Mouse (Mus musculus) E14TG2a.4 (cell line): ENCODE data around the gene Olfr370.

Experiments used
- H3K27me3 ChIP-seq: 2 replicates; pipeline ENCODE4 v1.6.1; 2014; ENCODE audit warnings: low read length, control low read depth; ENCODE audit not compliant: insufficient read depth
- H3K36me3 ChIP-seq: 2 replicates; pipeline ENCODE4 v1.6.1; 2014; ENCODE audit warnings: low read length, control low read depth; ENCODE audit not compliant: insufficient read depth
- H3K4me1 ChIP-seq: replicated peaks from 2 replicates; pipeline ENCODE4 v1.6.1; 2014; ENCODE audit warnings: low read depth, low read length, control low read depth
- H3K4me3 ChIP-seq: replicated peaks from 2 replicates; pipeline ENCODE4 v1.5.1; 2014; ENCODE audit warnings: mild to moderate bottlenecking, low read length
- H3K9me3 ChIP-seq: 2 replicates; pipeline ENCODE4 v1.6.1; 2014; ENCODE audit warnings: low read length, control low read depth
- CTCF ChIP-seq: conservative IDR thresholded peaks from 2 replicates; pipeline ENCODE4 v1.5.1; 2014; ENCODE audit warnings: low read length
- NANOG ChIP-seq: IDR thresholded peaks from 2 replicates; pipeline ENCODE4 v1.6.1; 2014; ENCODE audit warnings: borderline replicate concordance, low read length, mixed read lengths
- POU5F1 ChIP-seq: IDR thresholded peaks from 2 replicates; pipeline ENCODE4 v1.6.1; 2014; ENCODE audit warnings: low read length, borderline replicate concordance

The Olfr370 gene

DNA sequence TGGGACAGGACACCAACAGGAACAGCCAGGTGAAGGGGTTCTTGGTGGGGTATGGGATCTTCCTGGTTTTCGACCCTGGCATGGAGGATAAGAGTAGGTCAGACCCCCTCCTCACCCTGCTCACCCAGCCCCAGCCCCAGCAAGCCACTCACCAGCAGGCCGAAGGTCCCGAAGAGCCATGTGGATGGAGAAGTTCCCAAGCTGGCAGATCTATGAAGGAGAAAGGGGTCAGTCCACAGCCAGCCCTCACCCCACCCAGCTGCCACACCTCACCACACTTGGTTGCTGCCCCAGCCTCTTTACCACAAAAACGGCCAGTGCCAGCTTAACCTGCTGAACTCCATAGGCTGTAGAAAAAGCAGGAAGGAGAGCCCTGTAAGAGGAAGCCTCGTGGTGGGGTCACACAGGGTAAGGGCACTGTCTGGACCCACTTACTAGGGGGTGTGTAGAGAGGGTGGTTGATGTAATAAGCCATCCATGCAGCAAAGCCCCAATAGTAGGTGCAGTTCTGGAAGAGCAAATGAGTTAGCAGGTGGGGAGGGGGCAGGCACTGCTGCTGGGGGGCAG, 36.7 kb downstream of the Olfr370 start:
- TF ChIP-seq CTCF (no peak), NANOG (no peak), POU5F1 (no peak)
- Histone ChIP-seq H3K4me3 (no peak overlapping the region), H3K9me3 (no peaks in the 10 kb centered on the region), H3K4me1 (peaks cover 92% of the 10 kb centered on the region), H3K27me3 (no peaks in the 10 kb centered on the region), H3K36me3 (peaks cover 72% of the 10 kb centered on the region)

DNA sequence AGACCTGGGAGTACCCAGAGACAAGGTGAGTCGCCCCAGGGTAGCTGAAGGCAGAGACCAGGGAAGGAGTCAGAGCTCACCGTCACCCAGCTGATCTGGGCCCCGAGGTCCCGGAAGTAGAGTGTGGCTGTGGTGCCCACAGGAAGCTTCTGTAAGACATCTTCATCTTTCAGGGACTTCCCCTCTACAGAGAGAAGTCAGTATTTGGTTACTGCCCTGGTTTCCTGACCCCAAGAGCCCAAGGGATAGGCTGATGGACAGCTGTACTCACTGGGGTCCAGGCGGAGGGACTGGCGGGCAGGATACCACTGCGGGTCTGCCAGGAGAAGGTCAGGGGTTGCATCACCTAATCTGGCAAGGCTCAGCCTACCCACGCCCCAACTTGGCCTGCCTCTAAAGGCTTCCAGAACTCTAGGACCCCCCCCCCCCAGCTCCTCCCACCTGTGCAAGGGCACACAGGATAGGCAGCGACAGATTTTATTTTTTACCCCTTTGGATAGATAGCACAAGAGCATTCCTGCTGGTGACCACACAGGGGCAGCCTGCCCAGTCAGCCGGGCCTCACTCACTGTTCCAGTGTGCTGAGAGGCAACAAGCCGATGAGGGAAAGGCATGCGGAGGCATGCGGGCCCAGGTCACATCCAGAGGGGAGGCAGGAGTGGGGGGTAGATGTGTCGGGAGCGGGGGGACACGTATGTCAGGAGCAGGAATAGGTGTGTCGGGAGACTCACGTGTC, 37.7 kb downstream of the Olfr370 start:
- H3K36me3 ChIP-seq: peaks cover 72% of the 10 kb centered on the region
- H3K27me3 ChIP-seq: no peaks in the 10 kb centered on the region
- H3K4me3 ChIP-seq: 0 out of 2 replicates have a peak overlapping the region, but pooled peaks have one; percentile 39
- H3K4me1 ChIP-seq: peaks cover 92% of the 10 kb centered on the region
- no peaks in the 10 kb centered on the region for H3K9me3 ChIP-seq
- TF ChIP-seq POU5F1 (no peak), NANOG (no peak), CTCF (no peak)

DNA sequence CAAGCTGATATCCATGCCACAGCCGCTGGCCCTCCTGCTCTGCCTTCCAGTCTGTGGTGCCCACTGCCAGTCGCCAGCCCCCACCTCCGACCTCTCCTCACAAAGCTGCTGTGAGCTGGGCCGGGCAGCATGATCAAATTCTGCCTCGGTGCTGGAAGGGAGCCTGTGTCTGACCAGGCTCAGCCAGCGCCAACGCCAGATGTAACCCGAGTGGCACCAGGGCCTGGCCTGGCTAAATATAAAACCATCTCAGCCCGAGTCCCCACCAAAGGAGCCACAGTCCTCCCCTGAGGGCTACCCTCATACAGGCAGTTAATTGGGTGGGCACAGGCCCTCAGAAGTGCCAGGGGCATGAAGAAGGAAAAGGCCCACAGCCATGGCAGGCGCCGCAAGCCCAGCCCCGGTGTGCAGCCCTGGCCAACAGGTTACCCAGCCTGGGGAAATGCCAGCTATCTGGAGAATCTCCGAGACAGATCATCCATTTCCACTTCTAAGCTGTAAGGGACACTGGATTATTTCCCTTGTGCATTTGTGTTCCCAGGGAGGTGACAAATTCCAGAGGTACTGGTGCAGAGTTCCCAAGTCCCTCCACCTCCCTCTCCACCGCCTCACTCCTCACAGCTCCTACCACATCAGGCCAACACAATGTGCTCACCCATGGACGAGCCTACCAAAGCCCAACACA, 39.2 kb downstream of the Olfr370 start:
- H3K4me1 ChIP-seq: peaks cover 94% of the 10 kb centered on the region
- TF ChIP-seq POU5F1 (no peak), NANOG (no peak), CTCF (no peak)
- H3K4me3 ChIP-seq: peak overlapping the region; percentile 39; the same call in 1 of the 2 replicates
- peaks cover 62% of the 10 kb centered on the region for H3K36me3 ChIP-seq
- H3K9me3 ChIP-seq: no peaks in the 10 kb centered on the region
- H3K27me3 ChIP-seq: no peaks in the 10 kb centered on the region

- TF ChIP-seq POU5F1 (no peak), NANOG (no peak), CTCF (no peak)
- H3K36me3 ChIP-seq: peaks cover 57% of the 10 kb centered on the region
- no peaks in the 10 kb centered on the region for H3K9me3 ChIP-seq
- no peaks in the 10 kb centered on the region for H3K27me3 ChIP-seq
- H3K4me3 ChIP-seq: no peak overlapping the region
- H3K4me1 ChIP-seq: peaks cover 94% of the 10 kb centered on the region
These were observed 40.3 kb downstream of the Olfr370 start for GRCm38 (mm10) chr8:83575561-83576515.

DNA sequence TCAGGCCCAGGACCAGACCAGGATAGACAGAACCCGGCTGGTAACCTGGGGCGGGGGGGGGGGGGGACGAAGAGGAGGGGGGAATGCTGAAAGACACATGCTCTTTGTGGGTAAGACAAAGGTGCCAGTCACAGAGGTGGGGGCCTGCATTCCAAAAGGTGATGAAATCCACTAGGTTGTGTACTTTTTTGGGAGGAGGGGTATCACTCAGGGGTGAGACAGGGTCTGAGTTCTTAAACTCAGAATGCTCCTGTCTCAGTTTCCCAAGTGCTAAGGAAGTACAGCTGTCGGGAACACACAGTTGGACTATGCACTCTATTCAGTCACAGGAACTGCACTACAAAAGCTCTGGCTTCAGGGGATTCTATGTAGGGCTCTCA, 40.9 kb downstream of the Olfr370 start:
- TF ChIP-seq NANOG (no peak), CTCF (no peak)
- Histone ChIP-seq H3K36me3 (peaks cover 51% of the 10 kb centered on the region), H3K4me3 (0 out of 2 replicates have a peak overlapping the region, but pooled peaks have one; percentile 37), H3K27me3 (no peaks in the 10 kb centered on the region), H3K9me3 (no peaks in the 10 kb centered on the region), H3K4me1 (peaks cover 94% of the 10 kb centered on the region)

- no peaks in the 10 kb centered on the region for H3K9me3 ChIP-seq
- peaks cover 94% of the 10 kb centered on the region for H3K4me1 ChIP-seq
- peaks cover 47% of the 10 kb centered on the region for H3K36me3 ChIP-seq
- H3K4me3 ChIP-seq: peak overlapping the region; percentile 37; the same call in 1 of the 2 replicates
- H3K27me3 ChIP-seq: no peaks in the 10 kb centered on the region
- no peak for TF ChIP-seq CTCF
- no peak for TF ChIP-seq POU5F1
- no peak for TF ChIP-seq NANOG
These were observed 41.3 kb downstream of the Olfr370 start for GRCm38 (mm10) chr8:83576921-83577320.

- H3K9me3 ChIP-seq: no peaks in the 10 kb centered on the region
- peaks cover 95% of the 10 kb centered on the region for H3K4me1 ChIP-seq
- TF ChIP-seq POU5F1 (no peak), CTCF (no peak), NANOG (no peak)
- no peaks in the 10 kb centered on the region for H3K27me3 ChIP-seq
- H3K4me3 ChIP-seq: peak overlapping the region; percentile 37
- peaks cover 46% of the 10 kb centered on the region for H3K36me3 ChIP-seq
These were observed 41.8 kb downstream of the Olfr370 start for GRCm38 (mm10) chr8:83577384-83577791.

DNA sequence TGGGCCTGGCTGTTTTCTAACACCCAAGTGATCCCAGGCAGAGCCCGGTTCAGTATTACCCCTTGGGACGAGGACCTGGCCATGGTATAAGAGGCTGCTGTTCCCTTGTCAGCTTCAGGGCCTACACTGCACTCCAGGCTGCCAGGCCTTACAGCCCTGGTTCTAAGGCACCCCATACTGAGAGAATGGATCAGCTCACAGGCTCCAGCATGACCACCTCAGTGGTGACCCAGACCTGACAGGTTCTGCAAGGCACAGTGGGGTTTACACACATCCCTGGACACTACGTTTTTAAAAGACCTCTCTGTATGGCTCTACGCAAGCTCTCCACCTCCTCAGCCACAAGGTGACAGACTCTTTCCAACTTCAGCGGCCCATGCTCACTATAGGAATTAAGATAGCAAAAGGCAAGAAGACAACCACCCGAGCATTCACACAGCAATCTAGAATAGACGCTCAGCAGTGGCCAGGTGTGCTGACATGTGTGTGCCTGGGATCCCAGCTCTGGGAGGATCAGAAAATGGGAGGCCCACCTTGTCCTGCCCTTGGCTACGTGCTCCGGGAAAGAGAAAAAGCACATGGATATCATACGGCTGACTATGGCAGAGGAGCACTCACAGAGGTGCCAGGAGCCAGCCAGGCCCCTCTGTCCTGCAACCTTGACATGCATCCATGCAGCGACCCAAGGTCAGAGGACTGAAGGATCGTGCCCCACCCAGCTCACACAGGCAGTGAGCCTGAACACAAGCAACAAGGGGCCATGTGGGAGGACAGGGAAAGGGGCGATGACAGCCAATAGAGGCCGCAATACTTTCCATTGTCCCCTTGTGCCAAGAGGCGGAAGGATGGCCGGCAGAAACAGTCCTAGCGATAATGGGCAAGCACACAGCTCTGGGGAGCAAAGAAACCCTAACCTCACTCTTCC, 42.8 kb downstream of the Olfr370 start:
- H3K27me3 ChIP-seq: no peaks in the 10 kb centered on the region
- peaks cover 97% of the 10 kb centered on the region for H3K4me1 ChIP-seq
- H3K9me3 ChIP-seq: no peaks in the 10 kb centered on the region
- TF ChIP-seq CTCF (no peak), POU5F1 (no peak)
- peak overlapping the region; percentile 32; the same call in 1 of the 2 replicates for H3K4me3 ChIP-seq
- H3K36me3 ChIP-seq: peaks cover 44% of the 10 kb centered on the region
